Mouse (Mus musculus) cerebellum, adult (tissue): Measurements from ENCODE around the gene Arhgap23.

Experiments used
- ATAC-seq: cut with Nextera tagmentation; 2 replicates; pipeline ENCODE4 v1.9.2; 2017; ENCODE audit warnings: mild to moderate bottlenecking, moderate library complexity, mixed read lengths; ENCODE audit not compliant: insufficient number of reproducible peaks, low FRiP score, low TSS enrichment

Arhgap23 gene

GRCm38 (mm10) chr11:97404761-97405190, 10.6 kb upstream of the Arhgap23 start:
- no peak for ATAC-seq

- ATAC-seq, result no peak
Measured at GRCm38 (mm10) chr11:97406094-97406951, 9.0 kb upstream of the Arhgap23 start.

GRCm38 (mm10) chr11:97407456-97407855, 7.9 kb upstream of the Arhgap23 start:
- ATAC-seq, result no peak

GRCm38 (mm10) chr11:97408171-97408570, 7.2 kb upstream of the Arhgap23 start:
- no peak for ATAC-seq

- ATAC-seq, result no peak
Measured at GRCm38 (mm10) chr11:97410958-97411357, 4.4 kb upstream of the Arhgap23 start.

- ATAC-seq, result no peak
Measured at GRCm38 (mm10) chr11:97412117-97412516, 3.2 kb upstream of the Arhgap23 start.

GRCm38 (mm10) chr11:97412808-97413347, 2.5 kb upstream of the Arhgap23 start:
- ATAC-seq, result no peak

- ATAC-seq, result no peak
Measured at GRCm38 (mm10) chr11:97415712-97416636, 641 bp downstream of the Arhgap23 start.

GRCm38 (mm10) chr11:97416637-97417035, 1.3 kb downstream of the Arhgap23 start:
- ATAC-seq, result no peak

- no peak for ATAC-seq
Measured at GRCm38 (mm10) chr11:97418834-97419539, 3.7 kb downstream of the Arhgap23 start.

GRCm38 (mm10) chr11:97419540-97419900, 4.2 kb downstream of the Arhgap23 start:
- no peak for ATAC-seq

- ATAC-seq, result no peak
Measured at GRCm38 (mm10) chr11:97422507-97422906, 7.2 kb downstream of the Arhgap23 start.

- ATAC-seq, result no peak
Measured at GRCm38 (mm10) chr11:97424092-97424692, 8.9 kb downstream of the Arhgap23 start.

- no peak for ATAC-seq
Measured at GRCm38 (mm10) chr11:97424802-97425201, 9.5 kb downstream of the Arhgap23 start.

- ATAC-seq, result peak; percentile 85; the same call in 1 of the 2 replicates
Measured at GRCm38 (mm10) chr11:97427794-97428725, 12.7 kb downstream of the Arhgap23 start.

GRCm38 (mm10) chr11:97428726-97429077, 13.4 kb downstream of the Arhgap23 start:
- ATAC-seq, result no peak

- no peak for ATAC-seq
Measured at GRCm38 (mm10) chr11:97429615-97430014, 14.3 kb downstream of the Arhgap23 start.

GRCm38 (mm10) chr11:97432015-97432414, 16.7 kb downstream of the Arhgap23 start:
- peak; percentile 50; the same call in 1 of the 2 replicates for ATAC-seq
